Mouse (Mus musculus) limb, embryonic 11.5 days (tissue): ENCODE data around the gene Sgf29. TPM values are rescaled to one million over a fixed set of nuclear protein-coding genes. Genes with fewer than 3 reads are reported as not detected.

Experiments
- ATAC-seq: fragments of 200-750 bp; cut with Nextera tagmentation; 2 replicates; pipeline ENCODE4 v1.8.0; 2017; ENCODE audit warnings: low read depth; ENCODE audit not compliant: insufficient number of reproducible peaks, low FRiP score, low TSS enrichment
- DNase-seq: peaks from one replicate; pipeline ENCODE4 v3.0.0-alpha.2; 2015; ENCODE audit warnings: low spot score
- H3K27ac ChIP-seq: fragments of 300-500 bp; sonication (generic); replicated peaks from 2 replicates; pipeline ENCODE4 v1.5.1; 2014; ENCODE audit warnings: low read depth, mild to moderate bottlenecking, low read length
- H3K27me3 ChIP-seq: fragments of 300-500 bp; sonication (generic); 2 replicates; pipeline ENCODE4 v1.6.1; 2014; ENCODE audit warnings: mild to moderate bottlenecking, low read length, mixed read lengths; ENCODE audit not compliant: control insufficient read depth, insufficient read depth
- H3K36me3 ChIP-seq: fragments of 300-500 bp; sonication (generic); 2 replicates; pipeline ENCODE4 v1.6.1; 2014; ENCODE audit warnings: mild to moderate bottlenecking, low read length, moderate library complexity, mixed read lengths; ENCODE audit not compliant: control insufficient read depth, insufficient read depth
- H3K4me1 ChIP-seq: fragments of 300-500 bp; sonication (generic); 2 replicates; pipeline ENCODE4 v1.6.1; 2014; ENCODE audit warnings: low read length, mixed read lengths; ENCODE audit not compliant: control insufficient read depth, insufficient read depth
- H3K4me2 ChIP-seq: fragments of 300-500 bp; sonication (generic); 2 replicates; pipeline ENCODE4 v1.6.1; 2014; ENCODE audit warnings: low read depth, mild to moderate bottlenecking, moderate library complexity; ENCODE audit not compliant: severe bottlenecking
- H3K4me3 ChIP-seq: fragments of 300-500 bp; sonication (generic); 2 replicates; pipeline ENCODE4 v1.5.1; 2014; ENCODE audit warnings: low read depth, low read length
- H3K9ac ChIP-seq: fragments of 300-500 bp; sonication (generic); 2 replicates; pipeline ENCODE4 v1.6.1; 2014; ENCODE audit warnings: mild to moderate bottlenecking, low read length
- H3K9me3 ChIP-seq: fragments of 300-500 bp; sonication (generic); 2 replicates; pipeline ENCODE4 v1.6.1; 2016; ENCODE audit warnings: low read length; ENCODE audit not compliant: control insufficient read depth
- WGBS: fragments of 180-500 bp; shearing (Covaris S2); extraction: QIAGEN DNeasy Blood & Tissue Kit; methylation state at CpG from one replicate; pipeline ENCODE4 v1.1.7; 2014; 5-methylcytosine and 5-hydroxymethylcytosine counted together
- polyA plus RNA-seq: library from polyadenylated mRNA; unstranded; fragments of >200 nt; fragmentation: Nextera tagmentation; extraction: Ambion mirVana; gene quantifications from 2 replicates; pipeline ENCODE4 v1.2.1, GENCODE M21; 2014

Sgf29 gene
- polyA plus RNA-seq, 1 experiment from 2014 or later = 61.9 TPM

DNA sequence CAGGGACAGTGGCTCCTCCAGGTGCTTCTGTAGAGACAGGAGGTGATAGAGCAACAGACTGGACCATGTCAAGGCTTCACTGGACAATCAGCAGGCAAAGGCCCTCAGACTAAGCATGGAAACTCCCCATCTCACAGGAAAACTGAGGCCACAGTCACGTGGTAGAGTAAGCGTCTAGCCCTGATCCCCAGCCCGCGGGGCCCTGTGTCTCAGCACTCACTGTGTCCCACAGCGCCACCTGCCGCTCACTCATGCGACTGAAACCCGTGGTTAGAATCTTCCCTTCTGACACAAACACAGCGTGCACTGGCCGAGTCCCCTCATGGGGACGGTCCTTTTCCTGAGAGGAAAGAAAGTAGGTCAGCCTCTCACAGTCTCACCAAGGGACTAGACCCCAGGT is 52.0 kb downstream of the Sgf29 start:
- whole genome bisulfite sequencing = 3% methylated on average over 11 of the region's 11 CpGs
- peak; percentile 93 for DNase-seq
- no peak overlapping the region for H3K4me2 ChIP-seq

DNA sequence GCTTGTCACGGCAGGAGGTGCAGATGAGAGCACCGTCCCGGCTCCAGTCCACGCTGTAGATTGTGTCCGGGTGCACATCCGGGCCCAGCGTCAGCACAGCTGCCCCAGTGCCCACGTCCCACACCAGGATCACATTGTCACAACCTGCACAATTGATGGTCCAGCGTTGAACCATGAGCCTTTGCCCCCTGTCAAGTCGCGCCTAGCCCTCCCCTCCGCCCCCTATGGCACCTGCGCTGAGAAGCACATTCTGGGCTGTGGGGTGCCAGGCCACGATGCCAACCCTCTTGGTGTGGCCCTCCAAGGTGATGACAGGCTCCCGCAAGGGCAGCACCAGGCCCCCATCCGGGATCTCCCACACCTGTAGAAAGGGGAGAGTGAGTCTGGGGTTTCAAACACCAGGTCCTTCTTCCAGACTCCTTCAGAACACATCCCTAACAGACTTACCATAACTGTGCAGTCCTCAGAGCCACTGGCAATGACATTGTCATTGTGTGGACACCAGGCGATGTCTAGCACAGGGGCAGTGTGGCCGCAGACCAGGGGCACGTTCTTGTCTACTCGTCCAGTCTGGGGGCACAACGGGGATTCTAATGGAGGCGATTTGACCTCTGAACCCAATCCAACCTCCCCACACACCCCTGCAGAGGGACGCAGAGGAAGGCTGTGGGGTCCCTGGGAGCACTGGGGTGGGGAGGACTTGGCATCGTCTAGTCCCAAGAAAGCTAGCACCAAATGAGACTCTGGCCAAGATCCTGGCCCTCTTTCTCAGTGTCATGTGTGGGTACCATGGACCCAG is 52.6 kb downstream of the Sgf29 start:
- DNase-seq = no peak
- H3K27me3 ChIP-seq = peaks cover 5% of the 10 kb centered on the region; the same call in 1 of the 2 replicates
- H3K4me1 ChIP-seq = peaks cover 9% of the 10 kb centered on the region
- no peak overlapping the region for H3K9ac ChIP-seq
- H3K36me3 ChIP-seq = 0 out of 2 replicates have a peak, but pooled peaks cover 2% of the 10 kb centered on the region
- no peak overlapping the region for H3K4me2 ChIP-seq
- no peak overlapping the region for H3K4me3 ChIP-seq
- no peaks in the 10 kb centered on the region for H3K9me3 ChIP-seq
- no peak overlapping the region for H3K27ac ChIP-seq
- WGBS = 57% methylated on average over 24 of the region's 24 CpGs
- no peak for ATAC-seq

More for the DNA sequence above, 52.0 kb downstream of the Sgf29 start:
- H3K4me3 ChIP-seq = no peak overlapping the region
- 0 out of 2 replicates have a peak, but pooled peaks cover 2% of the 10 kb centered on the region for H3K36me3 ChIP-seq
- H3K9ac ChIP-seq = no peak overlapping the region
- H3K27ac ChIP-seq = no peak overlapping the region
- peaks cover 5% of the 10 kb centered on the region; the same call in 1 of the 2 replicates for H3K27me3 ChIP-seq
- H3K4me1 ChIP-seq = peaks cover 14% of the 10 kb centered on the region
- ATAC-seq = 0 out of 2 replicates have a peak, but pooled peaks have one; percentile 40
- no peaks in the 10 kb centered on the region for H3K9me3 ChIP-seq

GRCm38 (mm10) chr7:126702358-126702757 is 53.2 kb downstream of the Sgf29 start:
- Histone ChIP-seq H3K9me3 (no peaks in the 10 kb centered on the region), H3K4me3 (no peak overlapping the region), H3K27me3 (peaks cover 5% of the 10 kb centered on the region; the same call in 1 of the 2 replicates), H3K27ac (no peak overlapping the region), H3K4me2 (no peak overlapping the region), H3K4me1 (peaks cover 8% of the 10 kb centered on the region), H3K9ac (no peak overlapping the region), H3K36me3 (0 out of 2 replicates have a peak, but pooled peaks cover 2% of the 10 kb centered on the region)
- ATAC-seq (no peak), DNase-seq (no peak)
- WGBS = 80% methylated on average over 6 of the region's 6 CpGs

DNA sequence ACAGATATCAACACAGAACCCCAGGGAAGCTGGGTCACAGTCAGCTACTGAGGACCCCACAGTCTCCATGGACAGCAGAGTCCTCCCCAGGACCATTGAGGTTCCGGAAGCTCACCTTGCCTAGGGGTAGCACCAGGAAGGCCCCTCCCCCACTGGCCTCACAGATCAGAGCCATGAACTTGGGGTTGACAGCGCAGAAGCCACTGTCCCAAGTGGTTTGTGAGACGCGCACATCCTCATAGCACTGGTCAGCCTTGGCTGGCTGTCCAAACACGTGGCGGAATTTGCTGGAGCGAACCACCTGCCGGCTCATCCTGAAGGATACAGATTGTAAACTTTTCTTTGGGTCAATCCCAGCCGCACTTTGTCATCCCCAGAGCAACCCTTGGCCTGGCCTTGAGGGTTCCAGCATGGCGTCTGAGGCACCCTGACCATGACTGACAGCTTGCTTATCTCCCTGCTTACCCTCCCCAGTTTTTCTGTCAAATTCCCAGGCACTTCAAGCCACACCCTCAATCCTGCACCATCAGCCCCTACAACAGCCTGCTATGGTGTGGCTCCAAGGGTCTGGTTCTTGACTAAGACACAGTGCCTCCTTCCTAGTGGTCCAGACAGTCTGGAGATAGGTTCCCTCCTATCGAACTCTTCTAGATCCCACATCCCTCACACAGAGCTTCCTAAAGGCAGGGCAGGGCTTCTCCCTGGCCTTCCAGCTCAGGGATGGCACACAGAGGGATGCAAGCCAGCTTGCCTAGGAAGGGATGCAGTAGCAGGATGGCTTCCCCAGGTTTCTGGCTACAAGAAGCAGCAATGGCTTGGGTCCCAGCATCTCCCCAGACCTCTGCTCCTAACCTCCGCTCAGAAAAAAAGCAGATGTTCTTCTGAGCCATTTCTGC is 54.0 kb downstream of the Sgf29 start:
- H3K36me3 ChIP-seq = no peaks in the 10 kb centered on the region
- peak overlapping the region; percentile 99; the same call in 1 of the 2 replicates for H3K4me2 ChIP-seq
- peaks cover 5% of the 10 kb centered on the region; the same call in 1 of the 2 replicates for H3K27me3 ChIP-seq
- no peak overlapping the region for H3K27ac ChIP-seq
- 80% methylated on average over 12 of the region's 12 CpGs for WGBS
- no peak overlapping the region for H3K4me3 ChIP-seq
- H3K9me3 ChIP-seq = no peaks in the 10 kb centered on the region
- H3K9ac ChIP-seq = peak overlapping the region; percentile 34; the same call in 1 of the 2 replicates
- ATAC-seq (no peak), DNase-seq (no peak)
- peaks cover 8% of the 10 kb centered on the region for H3K4me1 ChIP-seq

- Histone ChIP-seq H3K27me3 (peaks cover 5% of the 10 kb centered on the region; the same call in 1 of the 2 replicates), H3K27ac (no peak overlapping the region), H3K4me1 (peaks cover 8% of the 10 kb centered on the region)
Measured at GRCm38 (mm10) chr7:126703757-126704077, 54.6 kb downstream of the Sgf29 start.

GRCm38 (mm10) chr7:126704121-126704980 is 55.2 kb downstream of the Sgf29 start:
- ATAC-seq (no peak; the same call in 1 of the 2 replicates), DNase-seq (peak; percentile 77)
- peak overlapping the region; percentile 65 for H3K9ac ChIP-seq
- H3K27ac ChIP-seq = no peak overlapping the region
- H3K4me1 ChIP-seq = peaks cover 8% of the 10 kb centered on the region
- peak overlapping the region; percentile 99 for H3K4me2 ChIP-seq
- 3% methylated on average over 38 of the region's 39 CpGs for WGBS
- peaks cover 5% of the 10 kb centered on the region; the same call in 1 of the 2 replicates for H3K27me3 ChIP-seq
- peak overlapping the region; percentile 62 for H3K4me3 ChIP-seq
- no peaks in the 10 kb centered on the region for H3K36me3 ChIP-seq
- no peaks in the 10 kb centered on the region; the same call in 1 of the 2 replicates for H3K9me3 ChIP-seq

More at GRCm38 (mm10) chr7:126703757-126704077, 54.6 kb downstream of the Sgf29 start:
- Histone ChIP-seq H3K36me3 (no peaks in the 10 kb centered on the region), H3K4me3 (peak overlapping the region; percentile 62; the same call in 1 of the 2 replicates), H3K9me3 (no peaks in the 10 kb centered on the region), H3K4me2 (peak overlapping the region; percentile 99), H3K9ac (peak overlapping the region; percentile 34)
- no peak for ATAC-seq
- no peak for DNase-seq
- 15% methylated on average over 7 of the region's 7 CpGs for WGBS

DNA sequence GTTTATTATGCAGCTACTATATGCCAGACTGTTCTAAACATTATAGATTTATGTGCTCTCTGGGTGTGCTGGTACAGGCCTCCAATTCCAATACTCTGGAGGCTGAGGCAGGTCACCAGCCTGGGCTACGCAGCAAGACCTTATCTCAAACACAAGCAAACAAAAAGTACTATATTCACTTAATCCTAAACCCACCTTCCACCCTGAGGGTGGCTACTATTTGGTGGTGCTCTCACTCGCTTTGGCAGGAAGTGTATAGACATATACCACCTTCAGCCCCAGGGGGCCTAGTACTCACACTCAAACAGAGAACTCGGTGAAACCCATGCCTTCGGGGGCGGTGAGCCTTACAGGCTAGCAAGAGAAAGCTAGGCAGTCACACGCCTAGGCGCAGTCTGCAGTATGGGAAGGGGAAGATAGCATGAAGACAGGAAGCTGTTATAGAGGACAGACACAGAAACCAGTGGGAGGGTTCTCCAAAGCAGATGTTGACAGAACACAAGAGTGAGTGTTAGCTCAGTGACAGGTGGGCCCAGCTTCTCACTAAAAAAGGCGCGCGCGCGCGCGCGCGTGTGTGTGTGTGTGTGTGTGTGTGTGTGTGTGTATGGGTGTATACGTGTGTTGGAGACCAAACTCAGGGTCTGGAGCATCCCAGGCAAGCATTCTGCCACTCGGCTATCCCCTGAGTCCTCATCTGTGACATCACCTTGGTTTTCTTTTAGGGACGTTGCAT is 58.5 kb downstream of the Sgf29 start, which contains the start of gene Coro1a:
Gene Coro1a, minus strand, starts transcription at position 346 of the 733 bp plus-strand sequence.
- Histone ChIP-seq H3K27ac (no peak within 1 kb of the TSS), H3K27me3 (peaks cover 5% of the 10 kb centered on the region; the same call in 1 of the 2 replicates), H3K4me2 (no peak within 1 kb of the TSS), H3K9ac (no peak within 1 kb of the TSS), H3K4me1 (peaks cover 8% of the 10 kb centered on the region), H3K4me3 (no peak within 1 kb of the TSS), H3K9me3 (no peaks in the 10 kb centered on the region; the same call in 1 of the 2 replicates), H3K36me3 (no peaks in the 10 kb centered on the region)
- ATAC-seq = no peak
- no peak for DNase-seq
- 90% methylated on average over 19 of the region's 19 CpGs for WGBS
